Mouse (Mus musculus) telencephalon, adult 2 months (tissue): ENCODE measurements at regions not wholly inside any gene's neighbourhood (a gene's known extent, or its start where the extent isn't known, plus 50 kb on each side); places are given as distances from the start of the nearest gene placed in this dataset.

Experiments
- DNase-seq: peaks from one replicate; pipeline ENCODE4 v3.0.0-alpha.2; 2011; ENCODE audit warnings: low read depth, low spot score

GRCm38 (mm10) chr16:5467587-5467986 is 211.8 kb upstream of the Eef2kmt start:
- no peak for DNase-seq

DNA sequence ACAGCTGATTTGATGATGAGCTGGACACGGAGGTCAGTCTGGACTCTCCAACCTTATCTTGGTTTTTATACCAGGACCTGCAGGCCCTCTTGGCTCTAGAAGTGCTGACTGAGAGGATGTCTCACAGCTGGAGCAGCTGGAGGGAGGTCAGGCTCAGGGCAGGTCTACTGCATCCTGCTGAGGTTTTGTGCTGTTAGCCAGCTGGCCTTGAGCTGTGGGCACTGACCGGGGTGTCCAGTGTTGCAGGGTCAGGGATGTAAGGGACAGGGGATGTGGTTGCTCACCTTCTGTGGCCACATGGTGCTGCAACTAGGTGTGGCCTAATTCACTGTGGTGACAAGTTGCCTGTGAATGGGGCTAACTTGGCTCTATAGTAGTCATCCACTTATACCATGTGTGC is 211.0 kb upstream of the Eef2kmt start:
- no peak for DNase-seq

- DNase-seq = no peak
These were observed 199.7 kb upstream of the Eef2kmt start for GRCm38 (mm10) chr16:5455352-5455965.

DNA sequence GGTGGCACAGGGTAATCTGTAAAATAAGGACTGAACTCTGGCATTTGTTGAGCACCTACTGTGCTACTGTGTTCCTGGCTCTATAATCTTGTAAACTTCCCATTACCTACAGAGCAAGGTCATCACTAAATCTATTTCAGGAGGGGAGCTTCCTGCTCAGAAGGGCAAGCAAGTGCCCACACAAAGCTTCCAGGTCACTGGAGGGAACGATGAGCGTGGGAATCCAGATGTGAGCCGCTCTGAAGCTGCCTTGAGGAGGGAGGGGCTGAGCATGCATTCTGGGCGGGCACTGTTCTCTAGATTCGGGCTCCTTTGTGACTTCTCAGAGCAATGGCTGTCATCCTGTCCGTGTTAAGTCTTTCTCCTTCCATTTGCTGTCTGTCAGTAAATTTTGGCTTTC is 198.5 kb upstream of the Eef2kmt start:
- DNase-seq = no peak

GRCm38 (mm10) chr16:5452971-5453370 is 197.2 kb upstream of the Eef2kmt start:
- DNase-seq = no peak

DNA sequence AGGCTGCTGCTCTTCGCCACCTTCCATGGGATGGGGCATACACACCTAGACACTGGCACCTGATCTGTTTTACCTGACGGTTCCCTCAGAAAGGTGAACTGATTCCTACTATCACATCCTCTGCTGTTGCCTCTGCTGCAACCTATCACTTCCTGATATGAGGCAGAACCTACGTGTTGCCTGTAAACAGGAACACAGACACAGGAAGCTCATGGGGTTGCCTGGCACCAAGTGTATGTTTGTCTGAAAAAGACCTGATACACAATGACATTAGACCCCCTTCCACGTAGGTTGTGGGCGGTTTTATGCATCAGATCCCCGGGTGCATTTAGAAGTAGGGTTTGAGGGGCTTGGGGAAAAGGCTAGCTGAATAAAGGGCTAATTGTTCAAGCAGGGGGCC is 190.0 kb upstream of the Eef2kmt start:
- no peak for DNase-seq

GRCm38 (mm10) chr16:5444785-5445184 is 189.0 kb upstream of the Eef2kmt start:
- DNase-seq = no peak

DNA sequence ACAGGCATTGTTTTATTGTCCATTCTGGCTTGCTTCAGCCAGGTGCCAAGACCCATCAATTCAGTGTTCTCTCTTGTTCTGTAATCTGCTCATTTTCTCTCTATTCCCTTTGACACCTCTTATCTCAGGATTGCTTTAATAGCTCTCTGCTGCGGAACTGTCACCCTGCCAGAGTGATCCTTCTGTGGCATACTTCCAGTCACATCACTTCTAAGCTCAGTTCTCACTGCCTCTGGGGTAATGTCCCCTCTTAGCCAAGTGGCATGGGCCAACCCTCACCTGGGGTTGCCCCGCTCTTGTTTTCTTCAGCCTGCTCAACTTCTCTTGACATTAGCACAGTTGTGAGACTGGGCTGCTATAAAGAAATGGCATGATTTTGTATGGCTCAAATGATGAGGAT is 183.9 kb upstream of the Eef2kmt start:
- DNase-seq = no peak

DNA sequence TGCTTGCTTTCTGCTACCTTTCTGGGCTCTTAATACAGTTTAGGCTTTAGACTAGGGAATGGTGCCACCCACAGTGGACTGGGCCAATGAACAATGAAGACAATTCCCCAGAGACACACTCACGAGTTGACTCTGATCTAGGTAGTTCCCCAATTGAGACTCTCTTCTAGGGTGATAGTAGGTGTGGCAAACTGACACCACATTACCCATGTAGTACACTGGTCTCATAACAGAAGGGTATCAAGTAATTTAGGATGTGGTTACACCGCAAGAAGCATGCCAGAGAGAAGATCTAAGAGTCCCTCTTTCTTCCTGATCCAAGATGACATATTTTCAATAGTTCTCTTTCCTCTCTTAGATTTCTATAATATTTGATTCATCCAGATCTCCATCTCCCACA is 182.6 kb upstream of the Eef2kmt start:
- DNase-seq = no peak

DNA sequence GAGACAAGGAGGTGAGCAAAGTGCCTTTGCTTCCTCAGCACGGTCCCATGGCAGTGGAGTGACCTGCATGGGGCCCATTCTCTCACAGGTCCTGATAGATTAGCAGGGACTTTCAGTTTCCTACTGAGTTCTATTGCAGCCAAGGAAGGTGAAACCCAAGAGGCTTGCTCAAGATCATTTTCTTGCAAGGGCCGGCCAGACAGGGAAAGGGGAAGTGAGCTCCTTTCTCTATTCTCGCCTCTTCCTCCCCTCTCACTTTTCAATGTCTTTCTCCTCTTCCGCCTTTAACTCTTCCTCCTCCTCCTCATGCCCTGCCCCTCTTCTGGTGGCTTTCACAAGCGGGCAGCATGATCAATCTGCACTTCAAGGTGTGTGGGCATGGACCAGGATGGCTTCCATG is 175.9 kb upstream of the Eef2kmt start:
- DNase-seq = no peak

DNA sequence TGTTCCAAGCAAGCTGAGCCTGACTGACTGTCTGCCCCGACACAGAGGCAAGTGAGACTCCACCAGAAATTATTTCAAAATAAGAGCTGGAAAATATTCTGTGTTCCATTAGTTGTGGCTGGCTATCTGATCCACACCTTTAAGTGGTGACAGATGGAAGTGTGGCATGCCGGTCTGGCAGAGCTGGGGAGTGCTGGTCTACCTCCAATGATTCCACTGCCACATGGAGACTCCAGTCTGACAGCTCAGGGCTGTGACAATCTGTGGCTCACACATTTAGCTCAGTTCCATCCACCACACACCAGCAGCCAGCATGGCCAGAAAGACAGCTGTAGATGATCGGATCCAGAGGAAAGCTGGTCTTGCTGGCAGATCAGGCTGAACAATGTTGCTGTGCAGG is 175.3 kb upstream of the Eef2kmt start:
- peak; percentile 62 for DNase-seq

DNA sequence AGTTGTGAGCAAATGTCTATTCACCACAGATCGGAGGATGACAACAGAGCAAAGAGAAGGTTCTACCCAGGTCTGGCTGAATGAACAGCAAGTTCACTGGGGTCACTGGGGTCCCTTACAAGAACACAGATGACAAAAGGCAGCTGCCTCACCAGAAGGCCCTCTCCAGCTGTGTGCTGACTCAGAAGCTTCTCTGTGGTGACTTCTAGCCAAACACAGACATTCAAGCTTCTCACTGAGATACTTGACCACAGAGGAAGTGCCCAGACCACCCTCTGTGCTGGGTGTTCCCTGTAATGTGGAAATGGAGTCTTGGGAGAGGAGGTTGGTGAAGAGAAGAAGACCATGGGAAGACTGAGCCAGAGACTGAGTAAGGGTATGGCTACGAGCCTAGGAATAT is 173.7 kb upstream of the Eef2kmt start:
- DNase-seq = no peak

DNA sequence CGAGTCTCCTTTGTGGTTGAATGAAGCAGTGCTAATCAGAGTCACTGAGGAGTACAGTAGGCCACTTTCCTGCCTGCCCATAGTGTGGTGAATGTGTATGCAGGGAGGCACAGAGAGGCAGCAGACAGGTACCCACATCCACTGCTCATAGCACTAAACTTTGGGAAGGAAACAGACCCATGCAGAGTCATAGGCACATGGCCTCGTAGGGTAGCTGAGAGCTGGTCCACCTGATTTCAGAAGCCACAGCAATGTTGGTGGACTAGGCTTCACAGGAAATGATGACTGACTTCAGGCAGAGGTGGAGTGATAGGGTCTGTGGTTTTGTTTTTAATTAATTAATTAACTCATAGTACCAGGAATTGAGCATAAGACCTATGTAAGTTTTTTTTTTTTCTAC is 170.1 kb upstream of the Eef2kmt start:
- DNase-seq = no peak

DNA sequence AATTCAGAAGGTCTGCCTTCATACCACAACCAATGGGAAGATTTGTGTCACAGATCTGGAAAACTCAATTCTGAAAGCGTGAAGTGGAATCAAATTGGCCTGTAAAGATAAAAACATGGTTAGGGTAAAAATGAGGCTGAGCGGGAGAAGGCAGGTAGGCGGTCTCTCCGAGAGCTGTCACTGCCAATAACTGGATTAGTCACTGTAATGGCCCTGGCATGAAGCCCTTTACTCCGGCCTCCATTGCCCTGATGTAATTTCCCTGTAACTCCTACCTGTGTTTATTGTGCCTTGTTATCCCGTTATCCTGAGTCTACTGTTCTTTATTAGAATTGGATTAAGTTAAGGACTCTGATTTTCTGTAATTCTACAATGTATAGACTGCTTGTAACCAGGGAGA is 166.3 kb upstream of the Eef2kmt start:
- no peak for DNase-seq

- no peak for DNase-seq
These were observed 165.8 kb upstream of the Eef2kmt start for GRCm38 (mm10) chr16:5421591-5421990.

- DNase-seq = no peak
These were observed 163.7 kb upstream of the Eef2kmt start for GRCm38 (mm10) chr16:5419467-5419866.

DNA sequence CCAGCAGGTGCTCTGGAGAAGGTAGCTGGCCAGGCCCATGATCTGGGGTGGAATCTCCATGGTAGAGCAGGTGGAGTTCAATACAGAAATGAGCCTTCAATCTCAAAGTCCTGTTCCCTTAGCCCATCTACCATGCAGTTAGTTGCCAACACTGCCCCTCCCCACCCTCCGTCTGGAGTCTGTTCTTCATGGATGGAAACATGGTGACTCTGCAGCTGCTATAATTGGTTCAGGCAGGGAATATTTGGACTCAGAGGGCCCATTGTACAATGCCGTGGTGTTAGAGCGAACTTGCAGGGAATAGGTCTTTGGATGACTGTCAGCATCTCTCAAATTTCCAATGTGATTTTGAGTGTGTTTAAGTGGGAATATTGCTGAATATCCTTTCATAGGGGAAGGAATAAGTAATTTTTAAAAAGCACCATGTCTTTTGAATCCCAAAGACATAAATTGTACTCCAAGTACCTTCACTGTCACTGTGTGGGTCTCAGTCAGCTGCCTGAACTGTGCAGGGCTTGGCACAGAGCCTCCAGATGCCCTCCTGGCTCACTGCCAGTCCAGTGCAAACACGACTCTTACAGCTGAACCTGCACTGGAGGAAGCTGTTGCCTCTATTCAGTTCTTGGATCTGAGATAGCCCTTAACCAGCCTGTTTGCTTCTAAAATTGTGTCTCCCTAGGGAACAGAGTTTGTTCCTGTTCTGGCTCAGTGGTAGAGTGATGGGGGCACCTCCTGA is 162.8 kb upstream of the Eef2kmt start:
- no peak for DNase-seq

GRCm38 (mm10) chr16:5415310-5415709 is 159.5 kb upstream of the Eef2kmt start:
- DNase-seq = no peak

DNA sequence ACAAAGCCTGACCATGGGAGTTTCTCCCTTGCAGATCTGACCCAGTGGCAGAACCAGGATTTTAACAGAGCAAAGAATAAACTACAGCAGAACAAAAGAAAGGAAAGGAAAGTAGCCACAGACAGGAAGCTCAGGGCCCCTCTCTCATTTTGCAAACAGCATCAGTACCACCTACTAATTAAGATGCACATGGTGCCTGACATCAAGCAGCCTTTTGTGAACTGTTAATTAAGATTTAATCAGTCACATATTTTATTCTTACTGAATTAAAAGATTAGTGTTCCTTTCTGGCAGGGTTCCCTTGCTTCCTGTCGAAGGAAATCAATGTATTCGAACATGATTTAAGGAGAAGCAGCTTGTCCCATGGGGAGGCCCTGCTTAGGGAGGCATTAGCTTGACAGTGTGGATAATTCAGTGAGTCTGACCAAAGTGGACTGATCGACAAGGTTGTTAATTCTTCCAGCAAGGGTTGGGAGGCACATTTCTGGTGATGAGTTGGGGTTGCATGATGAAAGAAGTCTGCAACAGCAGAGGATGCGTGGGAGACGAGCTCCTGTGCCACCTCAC is 156.1 kb upstream of the Eef2kmt start:
- no peak for DNase-seq

DNA sequence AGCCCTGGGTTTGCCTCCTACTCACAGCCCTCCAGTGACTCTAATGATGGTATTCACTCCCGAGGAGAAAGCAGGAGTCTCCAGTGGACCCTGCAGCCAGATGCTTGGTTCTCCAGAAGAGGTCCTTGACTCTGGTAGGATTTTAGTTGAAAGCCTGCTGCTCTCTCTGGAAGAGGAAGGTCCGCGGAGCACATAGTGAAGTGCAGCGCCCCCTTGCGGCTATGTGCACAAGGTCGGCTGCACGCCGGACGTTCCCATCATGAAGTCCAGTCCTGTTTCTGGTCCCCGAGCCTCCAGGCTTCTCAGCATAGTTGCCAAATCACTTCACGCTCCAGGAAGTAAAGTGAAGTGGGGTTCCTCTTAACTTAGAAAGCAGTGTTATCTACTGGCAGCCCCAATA is 150.9 kb upstream of the Eef2kmt start:
- no peak for DNase-seq

DNA sequence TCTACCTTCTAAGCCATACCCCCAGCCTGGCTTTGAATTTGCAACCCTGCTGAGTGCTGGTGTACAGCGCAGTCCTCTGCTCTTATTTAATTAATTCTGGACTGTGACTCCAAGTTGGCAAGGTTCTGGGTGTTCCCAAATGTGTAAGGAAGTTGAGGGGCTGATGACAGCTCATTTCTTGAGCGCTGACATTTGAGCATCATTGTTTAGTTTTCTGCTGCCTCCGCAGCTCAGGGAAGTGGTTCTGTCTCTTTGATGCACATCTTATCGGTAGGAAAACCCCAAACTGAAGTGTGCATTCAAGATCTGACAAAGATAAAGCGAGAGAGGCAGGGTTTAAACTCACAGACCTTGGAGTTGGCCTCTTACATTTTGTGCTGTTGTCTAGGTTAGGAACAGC is 137.6 kb upstream of the Eef2kmt start:
- no peak for DNase-seq

DNA sequence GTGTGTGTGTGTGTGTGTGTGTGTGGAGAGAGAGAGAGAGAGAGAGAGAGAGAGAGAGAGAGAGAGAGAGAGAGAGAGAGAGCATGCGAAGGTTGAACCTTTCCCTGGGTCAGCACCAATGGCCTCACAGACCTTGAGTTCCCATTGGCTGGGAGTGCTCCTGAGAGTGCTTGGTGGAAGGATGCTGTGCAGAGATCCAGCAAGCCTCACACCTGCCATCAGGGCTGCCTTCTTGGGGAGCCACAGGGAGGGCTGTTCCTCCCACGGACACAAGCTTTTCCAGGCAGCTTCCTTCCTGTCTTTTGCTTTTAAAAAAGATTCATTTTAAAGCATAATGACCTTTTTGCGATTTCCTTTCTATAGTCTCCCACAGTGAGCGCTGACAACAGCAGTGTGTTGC is 127.1 kb upstream of the Eef2kmt start:
- DNase-seq = peak; percentile 71

GRCm38 (mm10) chr16:5382228-5382884 is 126.6 kb upstream of the Eef2kmt start:
- DNase-seq = no peak
